Mouse (Mus musculus) T-cell, adult 2 months (primary cell): ENCODE measurements around the gene Ppbp.
"Not testable (repeated sequence)": the region's sequence is repeated elsewhere in the genome, so short reads cannot be mapped to it uniquely, and the experiment has no call there.

Experiments used
- DNase-seq: peaks from one replicate; pipeline ENCODE4 v3.0.0; 2022; ENCODE audit warnings: low spot score

Gene Ppbp

DNA sequence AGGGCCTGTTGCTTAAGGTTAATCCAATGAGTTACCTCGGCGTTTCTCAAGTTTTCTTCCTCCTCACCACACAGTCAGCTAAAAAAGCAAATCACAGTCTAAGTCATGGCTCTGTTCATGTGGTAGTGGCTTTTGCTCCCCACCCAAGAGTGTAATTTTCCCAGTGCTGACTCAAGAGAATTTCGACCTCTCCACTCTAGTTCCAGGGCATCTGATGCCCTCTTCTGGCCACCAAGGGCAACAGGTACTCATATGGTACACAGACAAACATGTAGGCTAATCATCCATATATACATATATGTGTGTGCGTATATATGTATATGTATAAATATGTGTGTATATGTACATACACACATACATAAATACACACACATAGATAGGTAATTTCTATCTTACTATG, 19.8 kb downstream of the Ppbp start:
- no peak for DNase-seq

- DNase-seq: no peak
These were observed 21.2 kb downstream of the Ppbp start for GRCm38 (mm10) chr5:90789306-90790073.

DNA sequence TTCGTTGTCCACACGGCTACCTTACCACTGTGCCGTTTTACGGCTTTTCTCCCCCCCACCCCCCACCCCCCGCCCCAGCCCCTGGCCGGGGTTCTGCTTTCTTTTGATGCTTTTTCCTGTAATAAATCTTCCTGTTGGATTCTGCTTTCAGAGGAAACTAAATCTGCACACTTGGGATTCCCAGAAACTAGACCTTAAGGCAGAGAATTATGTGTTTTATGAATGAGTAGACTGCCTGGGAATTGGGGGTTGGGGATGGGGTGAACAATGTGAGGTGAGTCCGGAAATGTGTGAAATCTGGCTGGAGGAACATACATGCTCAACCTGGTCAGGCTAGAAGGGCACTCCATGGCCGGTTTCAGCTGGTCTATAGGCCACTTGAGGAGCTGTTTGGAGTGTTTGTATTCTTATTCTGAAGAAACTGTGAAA, 21.8 kb downstream of the Ppbp start:
- DNase-seq: no peak

GRCm38 (mm10) chr5:90794195-90794625, 25.9 kb downstream of the Ppbp start, which contains the start of gene Cxcl15:
TSS of gene Cxcl15 (plus strand) at chr5:90794534.
- DNase-seq: no peak

- not testable (repeated sequence) for DNase-seq
These were observed 27.1 kb downstream of the Ppbp start for GRCm38 (mm10) chr5:90795392-90795791.

- DNase-seq: no peak
These were observed 36.3 kb downstream of the Ppbp start for GRCm38 (mm10) chr5:90804574-90804973.

DNA sequence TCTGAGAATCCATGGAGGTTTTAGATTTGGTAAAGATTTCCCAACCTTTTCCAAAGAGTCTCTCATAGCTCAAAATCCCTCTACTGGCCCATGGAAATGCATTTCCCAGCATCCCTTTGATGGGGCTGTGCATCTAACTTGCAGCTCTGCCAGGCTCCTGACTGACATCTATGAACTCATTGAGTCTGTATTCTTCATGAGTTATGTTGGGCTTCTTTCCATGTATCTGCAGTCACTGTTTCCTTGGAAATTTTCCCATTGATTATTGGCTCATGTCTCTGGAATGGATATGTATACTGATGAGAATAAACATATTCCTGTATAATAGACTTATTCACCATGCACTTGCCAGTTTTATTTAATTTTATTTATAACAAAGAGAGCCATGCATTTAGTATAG, 37.7 kb downstream of the Ppbp start:
- DNase-seq: no peak

DNA sequence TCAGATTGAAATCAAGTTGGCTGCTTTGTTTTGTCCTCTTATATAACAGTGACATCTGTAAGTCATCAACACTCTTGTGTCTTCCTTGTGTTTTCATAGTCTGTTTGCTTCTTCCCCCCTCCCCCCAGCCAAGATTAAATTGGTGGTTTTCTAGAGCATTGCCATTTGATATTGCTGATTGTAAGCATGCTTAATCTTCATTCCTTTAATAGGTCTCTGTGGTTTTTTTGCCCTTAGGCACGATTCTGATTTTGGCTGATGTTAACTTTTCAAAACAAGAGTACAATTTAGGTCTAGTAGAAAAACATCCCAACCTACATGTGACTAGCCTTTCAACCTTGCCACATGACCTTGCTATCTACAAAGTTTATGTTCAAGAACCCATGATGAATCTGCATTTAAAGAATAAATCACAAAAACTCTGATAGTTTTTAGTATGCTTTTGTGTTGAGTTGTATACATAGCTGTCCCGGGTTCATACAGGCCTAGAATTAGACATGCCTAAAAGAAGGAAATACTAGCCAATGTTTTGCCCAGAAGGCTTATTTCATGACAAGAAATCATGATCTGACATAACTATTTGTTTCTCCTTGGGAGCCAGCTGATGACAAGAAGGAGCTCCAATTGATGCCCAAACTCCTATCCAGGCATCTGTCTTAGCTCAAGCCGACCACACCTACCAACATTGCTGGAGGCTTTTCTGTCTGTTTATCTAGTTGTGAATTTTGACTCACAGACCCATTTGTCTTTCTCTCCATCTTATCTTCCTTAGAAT, 39.0 kb downstream of the Ppbp start:
- no peak for DNase-seq
